Mouse (Mus musculus): ENCODE results near the gene Dip2a.

GRCm38 (mm10) chr10:76317623-76318022 is 27.5 kb downstream of the Dip2a start:
- no peak for TF ChIP-seq CTCF (IDR thresholded peaks at IDR 0.05; ENCODE audit: low read depth, low read length)
- no peak for TF ChIP-seq POLR2A (IDR thresholded peaks at IDR 0.05; ENCODE audit: insufficient read depth, low read length)

Measured in ES-Bruce4 (cell line).